Mouse (Mus musculus) cerebellum, adult (tissue): Measurements from ENCODE around the gene Olfr1465.

Source experiments
- ATAC-seq: cut with Nextera tagmentation; 2 replicates; pipeline ENCODE4 v1.9.2; 2017; ENCODE audit warnings: mild to moderate bottlenecking, moderate library complexity, mixed read lengths; ENCODE audit not compliant: insufficient number of reproducible peaks, low FRiP score, low TSS enrichment

The Olfr1465 gene

GRCm38 (mm10) chr19:13315441-13315840 lies at the start of gene Olfr1465:
Olfr1465 (minus strand) TSS chr19:13315541.
- no peak for ATAC-seq

DNA sequence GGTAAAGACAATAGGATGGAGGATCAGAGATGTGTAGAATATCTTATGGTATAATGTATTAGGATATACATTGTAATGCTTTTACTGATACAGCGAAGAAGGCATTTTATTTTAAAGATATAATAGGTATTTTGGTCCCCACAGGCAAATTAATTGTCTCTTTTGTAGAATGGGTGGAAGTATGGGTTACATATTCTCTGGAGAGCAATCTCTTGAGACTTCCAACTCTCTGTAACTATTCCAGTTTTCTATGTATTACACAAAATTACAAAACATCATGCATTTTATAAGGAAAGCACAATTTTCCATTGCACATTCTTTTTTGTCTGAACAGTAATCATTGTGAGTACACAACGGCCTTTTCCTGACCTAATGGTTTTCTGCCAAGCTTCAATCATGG lies 46.6 kb upstream of the Olfr1465 start, which contains the start of gene Olfr1467:
TSS of gene Olfr1467 (plus strand) at position 301 of the 400 bp plus-strand sequence.
- no peak for ATAC-seq

GRCm38 (mm10) chr19:13338562-13338961 lies 23.2 kb upstream of the Olfr1465 start, which contains the start of gene Olfr1466:
Olfr1466 (plus strand) TSS chr19:13338862.
- no peak for ATAC-seq
